Mouse (Mus musculus): ENCODE results near the gene Brsk1. TPM values are rescaled to one million over a fixed set of nuclear protein-coding genes. Genes with fewer than 3 reads are reported as not detected.

The Brsk1 gene
- polyA plus RNA-seq, 1 experiment from 2014 or later: 3.6 TPM

- H3K9ac ChIP-seq: no peak overlapping the region
- no peaks in the 10 kb centered on the region for H3K36me3 ChIP-seq (replicated peaks)
- no peak for ATAC-seq (ENCODE audit: low FRiP score)
- peaks cover 5% of the 10 kb centered on the region for H3K27me3 ChIP-seq
- no peak overlapping the region for H3K4me3 ChIP-seq (replicated peaks)
- 0 out of 2 replicates have a peak overlapping the region, but pooled peaks have one; percentile 6 for H3K4me2 ChIP-seq
- H3K4me1 ChIP-seq: peaks cover 16% of the 10 kb centered on the region
- no peak overlapping the region for H3K27ac ChIP-seq
- no peaks in the 10 kb centered on the region for H3K9me3 ChIP-seq
- 5% methylated on average over 4 of the region's 4 CpGs for WGBS
These were observed 74.7 kb downstream of the Brsk1 start for GRCm38 (mm10) chr7:4764946-4765710.

Other genes starting within 250 kb of the Brsk1 start
- 26.5 and 26.7 TPM in 2 replicates for gene Rdh13, start 245.0 kb upstream of the Brsk1 start, polyA plus RNA-seq (2016; fragmentation: Nextera tagmentation; extraction: Ambion mirVana)
- 3.6 and 4.1 TPM in 2 replicates for gene Eps8l1, start 229.9 kb upstream of the Brsk1 start, polyA plus RNA-seq (2016; fragmentation: Nextera tagmentation; extraction: Ambion mirVana)
- 54.6 and 59.7 TPM in 2 replicates for gene Ppp1r12c, start 188.9 kb upstream of the Brsk1 start, polyA plus RNA-seq (2016; fragmentation: Nextera tagmentation; extraction: Ambion mirVana)
- 5.6 and 8.3 TPM in 2 replicates for gene Tnnt1, start 174.2 kb upstream of the Brsk1 start, polyA plus RNA-seq (2016; fragmentation: Nextera tagmentation; extraction: Ambion mirVana)
- 2.2 and 2.4 TPM in 2 replicates for gene Tnni3, start 166.4 kb upstream of the Brsk1 start, polyA plus RNA-seq (2016; fragmentation: Nextera tagmentation; extraction: Ambion mirVana)
- gene Dnaaf3, start 158.2 kb upstream of the Brsk1 start, polyA plus RNA-seq (2016; fragmentation: Nextera tagmentation; extraction: Ambion mirVana): 1.7 and 2.9 TPM in 2 replicates
- gene Syt5, start 143.1 kb upstream of the Brsk1 start, polyA plus RNA-seq (2016; fragmentation: Nextera tagmentation; extraction: Ambion mirVana): 34.6 and 35.2 TPM in 2 replicates
- not detected in 2 replicates for gene Ptprh, start 86.6 kb upstream of the Brsk1 start, polyA plus RNA-seq (2016; fragmentation: Nextera tagmentation; extraction: Ambion mirVana)
- 3.7 and 5.1 TPM in 2 replicates for gene Tmem86b, start 59.2 kb upstream of the Brsk1 start, polyA plus RNA-seq (2016; fragmentation: Nextera tagmentation; extraction: Ambion mirVana)
- 15.4 and 25.3 TPM in 2 replicates for gene Ppp6r1, start 31.6 kb upstream of the Brsk1 start, polyA plus RNA-seq (2016; fragmentation: Nextera tagmentation; extraction: Ambion mirVana)
- gene Hspbp1, start 5.5 kb upstream of the Brsk1 start, polyA plus RNA-seq (2016; fragmentation: Nextera tagmentation; extraction: Ambion mirVana): 112 and 114 TPM in 2 replicates
- gene Tmem150b, start 34.6 kb downstream of the Brsk1 start, polyA plus RNA-seq (2016; fragmentation: Nextera tagmentation; extraction: Ambion mirVana): 0.27 and 0.35 TPM in 2 replicates
- gene Kmt5c, start 49.5 kb downstream of the Brsk1 start, polyA plus RNA-seq (2016; fragmentation: Nextera tagmentation; extraction: Ambion mirVana): 78.9 and 94.2 TPM in 2 replicates
- gene Cox6b2, start 62.5 kb downstream of the Brsk1 start, polyA plus RNA-seq (2016; fragmentation: Nextera tagmentation; extraction: Ambion mirVana): 31.3 and 32.5 TPM in 2 replicates
- not detected in 2 replicates for gene Fam71e2, start 80.7 kb downstream of the Brsk1 start, polyA plus RNA-seq (2016; fragmentation: Nextera tagmentation; extraction: Ambion mirVana)
- 0.24 and 0.77 TPM in 2 replicates for gene Il11, start 92.3 kb downstream of the Brsk1 start, polyA plus RNA-seq (2016; fragmentation: Nextera tagmentation; extraction: Ambion mirVana)
- not detected in 2 replicates for gene Tmem190, start 92.3 kb downstream of the Brsk1 start, polyA plus RNA-seq (2016; fragmentation: Nextera tagmentation; extraction: Ambion mirVana)
- gene Tmem238, start 99.1 kb downstream of the Brsk1 start, polyA plus RNA-seq (2016; fragmentation: Nextera tagmentation; extraction: Ambion mirVana): 2.7 and 3.6 TPM in 2 replicates
- gene Rpl28, start 102.3 kb downstream of the Brsk1 start, polyA plus RNA-seq (2016; fragmentation: Nextera tagmentation; extraction: Ambion mirVana): 306 and 310 TPM in 2 replicates
- 434 and 445 TPM in 2 replicates for gene Ube2s, start 122.0 kb downstream of the Brsk1 start, polyA plus RNA-seq (2016; fragmentation: Nextera tagmentation; extraction: Ambion mirVana)
- 4.0 and 4.6 TPM in 2 replicates for gene Shisa7, start 154.1 kb downstream of the Brsk1 start, polyA plus RNA-seq (2016; fragmentation: Nextera tagmentation; extraction: Ambion mirVana)
- 2.1 and 2.7 TPM in 2 replicates for gene Isoc2b, start 179.7 kb downstream of the Brsk1 start, polyA plus RNA-seq (2016; fragmentation: Nextera tagmentation; extraction: Ambion mirVana)
- gene Isoc2a, start 186.5 kb downstream of the Brsk1 start, polyA plus RNA-seq (2016; fragmentation: Nextera tagmentation; extraction: Ambion mirVana): 0.70 and 0.89 TPM in 2 replicates
- 0.24 and 0.41 TPM in 2 replicates for gene Gm36210, start 215.9 kb downstream of the Brsk1 start, polyA plus RNA-seq (2016; fragmentation: Nextera tagmentation; extraction: Ambion mirVana)
- 4.0 and 4.6 TPM in 2 replicates for gene Zfp628, start 224.6 kb downstream of the Brsk1 start, polyA plus RNA-seq (2016; fragmentation: Nextera tagmentation; extraction: Ambion mirVana)
- gene Nat14, start 231.4 kb downstream of the Brsk1 start, polyA plus RNA-seq (2016; fragmentation: Nextera tagmentation; extraction: Ambion mirVana): 18.1 and 19.4 TPM in 2 replicates
- 0.89 and 1.4 TPM in 2 replicates for gene Ssc5d, start 235.2 kb downstream of the Brsk1 start, polyA plus RNA-seq (2016; fragmentation: Nextera tagmentation; extraction: Ambion mirVana)